Mouse (Mus musculus): ENCODE data around the gene Ttc9c. TPM values are rescaled to one million over a fixed set of nuclear protein-coding genes. Genes with fewer than 3 reads are reported as not detected.

Ttc9c gene
- polyA plus RNA-seq, 1 experiment from 2014 or later = 57.2 TPM

DNA sequence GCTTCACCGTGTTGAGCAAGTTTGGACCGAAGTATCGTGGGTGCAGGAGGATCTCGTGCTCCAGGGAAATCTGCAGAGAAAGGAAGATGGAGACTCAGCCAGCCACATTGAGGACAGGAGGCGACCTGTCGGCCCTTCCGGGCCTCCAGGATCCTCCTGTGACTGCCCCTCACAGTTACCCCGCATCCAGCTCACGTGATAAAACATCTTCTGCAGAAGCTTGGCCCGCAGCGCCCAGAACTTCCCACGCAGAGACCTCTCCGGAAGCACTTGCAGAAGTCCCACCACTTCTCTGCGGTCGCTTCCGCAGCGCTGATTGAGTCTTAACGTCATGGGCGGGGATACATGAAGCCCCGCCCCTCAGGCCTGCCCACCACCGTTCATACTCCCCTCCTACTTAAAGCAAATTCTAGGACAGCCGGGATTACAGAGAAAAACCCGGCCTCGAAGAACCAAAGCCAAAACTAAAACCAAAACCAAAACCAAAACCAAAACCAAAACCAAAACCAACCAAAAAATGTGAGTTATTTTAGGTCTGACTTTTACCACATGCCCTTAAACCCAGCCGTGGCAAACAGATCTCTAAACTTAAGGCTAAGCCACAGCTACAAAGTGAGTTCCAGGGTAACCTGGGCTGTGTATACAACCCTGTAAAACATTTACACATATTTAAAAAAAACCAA lies 20.7 kb downstream of the Ttc9c start, which contains the start of gene Polr2g:
TSS of gene Polr2g (minus strand) at position 314 of the 683 bp plus-strand sequence.
- peak within 1 kb of the TSS; percentile 83 for H3K9ac ChIP-seq
- peak; percentile 73 for ATAC-seq (ENCODE audit: borderline replicate concordance, extremely low read depth, low FRiP score, low TSS enrichment)
- H3K27ac ChIP-seq = peak within 1 kb of the TSS; percentile 69
- H3K27me3 ChIP-seq = no peaks in the 10 kb centered on the region
- no peaks in the 10 kb centered on the region for H3K9me3 ChIP-seq
- WGBS = 1% methylated on average over 25 of the region's 25 CpGs
- peak within 1 kb of the TSS; percentile 80 for H3K4me3 ChIP-seq
- H3K4me2 ChIP-seq = peak within 1 kb of the TSS; percentile 85
- peaks cover 22% of the 10 kb centered on the region for H3K36me3 ChIP-seq
- H3K4me1 ChIP-seq = peaks cover 25% of the 10 kb centered on the region

DNA sequence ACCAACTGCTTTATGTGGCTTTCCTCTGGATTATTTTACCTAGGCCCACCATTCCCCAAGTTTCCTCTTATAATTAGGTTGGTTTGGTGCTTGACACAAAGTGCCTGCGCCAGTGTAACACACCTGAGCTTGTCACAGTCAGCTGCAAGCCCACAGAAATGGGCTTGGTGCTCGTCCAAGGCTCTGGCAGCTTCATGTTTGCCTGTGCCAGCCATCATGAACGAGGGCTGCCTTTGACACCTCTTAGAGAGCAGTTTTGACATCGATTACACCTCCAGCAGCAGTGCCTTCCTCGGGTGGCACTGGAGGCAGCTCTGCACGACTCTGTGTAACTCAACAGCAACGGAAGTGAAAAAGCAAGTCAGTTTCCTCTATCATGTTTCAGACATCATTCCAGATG lies 29.0 kb downstream of the Ttc9c start:
- Histone ChIP-seq H3K9me3 (no peaks in the 10 kb centered on the region), H3K36me3 (peaks cover 28% of the 10 kb centered on the region), H3K4me2 (no peak overlapping the region), H3K4me3 (no peak overlapping the region), H3K27me3 (no peaks in the 10 kb centered on the region), H3K9ac (no peak overlapping the region), H3K4me1 (peaks cover 5% of the 10 kb centered on the region; the same call in 1 of the 2 replicates), H3K27ac (no peak overlapping the region)
- no peak for ATAC-seq (ENCODE audit: borderline replicate concordance, extremely low read depth, low FRiP score, low TSS enrichment)
- 69% methylated on average over 7 of the region's 7 CpGs for WGBS

- Histone ChIP-seq H3K9ac (no peak overlapping the region), H3K4me1 (peaks cover 7% of the 10 kb centered on the region; the same call in 1 of the 2 replicates), H3K4me2 (no peak overlapping the region), H3K9me3 (no peaks in the 10 kb centered on the region), H3K4me3 (no peak overlapping the region), H3K27ac (no peak overlapping the region), H3K36me3 (peaks cover 20% of the 10 kb centered on the region), H3K27me3 (no peaks in the 10 kb centered on the region)
- 48% methylated on average over 1 of the region's 1 CpGs for WGBS
- ATAC-seq (ENCODE audit: borderline replicate concordance, extremely low read depth, low FRiP score, low TSS enrichment) = no peak
These were observed 30.0 kb downstream of the Ttc9c start for GRCm38 (mm10) chr19:8789171-8789570.

- H3K27ac ChIP-seq = no peak overlapping the region
- H3K4me1 ChIP-seq = peaks cover 7% of the 10 kb centered on the region; the same call in 1 of the 2 replicates
- H3K4me2 ChIP-seq = no peak overlapping the region
- no peak overlapping the region for H3K9ac ChIP-seq
- H3K36me3 ChIP-seq = peaks cover 15% of the 10 kb centered on the region
- no peak overlapping the region for H3K4me3 ChIP-seq
- H3K9me3 ChIP-seq = no peaks in the 10 kb centered on the region
- ATAC-seq (ENCODE audit: borderline replicate concordance, extremely low read depth, low FRiP score, low TSS enrichment) = no peak
- WGBS = 21% methylated on average over 3 of the region's 3 CpGs
- H3K27me3 ChIP-seq = no peaks in the 10 kb centered on the region
These were observed 30.6 kb downstream of the Ttc9c start for GRCm38 (mm10) chr19:8788521-8788920.

- H3K4me3 ChIP-seq = peak within 1 kb of the TSS; percentile 73
- WGBS = under 1% methylated on average over 32 of the region's 32 CpGs
These were observed 32.9 kb downstream of the Ttc9c start, which contains the start of gene Taf6l for GRCm38 (mm10) chr19:8786008-8786781. Gene Taf6l (minus strand): TSS chr19:8786417.

DNA sequence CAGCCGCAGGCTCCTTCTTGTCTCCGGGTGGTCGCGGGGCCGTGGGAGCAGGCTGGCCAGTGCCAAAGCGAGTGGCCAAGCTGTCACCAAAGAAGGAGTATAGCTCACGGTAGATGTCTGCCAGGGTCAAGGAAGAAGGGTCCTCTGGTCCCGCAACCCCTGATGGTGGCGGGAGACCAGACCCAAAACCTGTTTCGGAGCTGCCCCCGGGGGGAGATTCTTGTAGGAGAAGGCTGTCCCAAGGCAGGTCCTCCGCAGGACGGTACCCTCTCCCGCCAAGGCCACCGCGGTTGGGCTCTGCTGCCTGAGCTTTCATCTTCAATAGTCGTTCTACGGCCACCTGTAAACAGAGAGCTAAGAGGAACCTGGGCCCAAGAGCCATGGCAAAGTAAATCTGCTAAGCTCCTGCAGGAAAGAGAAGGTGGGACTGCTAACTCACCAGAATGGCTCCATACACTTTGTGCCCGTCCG lies 44.1 kb downstream of the Ttc9c start:
- Histone ChIP-seq H3K27ac (peak overlapping the region; percentile 99), H3K9me3 (no peaks in the 10 kb centered on the region), H3K27me3 (no peaks in the 10 kb centered on the region), H3K4me1 (peaks cover 32% of the 10 kb centered on the region), H3K36me3 (peaks cover 23% of the 10 kb centered on the region), H3K4me2 (peak overlapping the region; percentile 87), H3K4me3 (peak overlapping the region; percentile 67), H3K9ac (peak overlapping the region; percentile 93)
- WGBS = 4% methylated on average over 20 of the region's 20 CpGs
- ATAC-seq (ENCODE audit: borderline replicate concordance, extremely low read depth, low FRiP score, low TSS enrichment) = no peak; the same call in 1 of the 2 replicates

More at GRCm38 (mm10) chr19:8786008-8786781, 32.9 kb downstream of the Ttc9c start, which contains the start of gene Taf6l:
- Histone ChIP-seq H3K4me1 (peaks cover 7% of the 10 kb centered on the region; the same call in 1 of the 2 replicates), H3K36me3 (peaks cover 24% of the 10 kb centered on the region), H3K4me2 (peak within 1 kb of the TSS; percentile 66), H3K27ac (peak within 1 kb of the TSS; percentile 87), H3K9ac (peak within 1 kb of the TSS; percentile 66), H3K27me3 (no peaks in the 10 kb centered on the region), H3K9me3 (no peaks in the 10 kb centered on the region)
- ATAC-seq (ENCODE audit: borderline replicate concordance, extremely low read depth, low FRiP score, low TSS enrichment) = peak; percentile 99

DNA sequence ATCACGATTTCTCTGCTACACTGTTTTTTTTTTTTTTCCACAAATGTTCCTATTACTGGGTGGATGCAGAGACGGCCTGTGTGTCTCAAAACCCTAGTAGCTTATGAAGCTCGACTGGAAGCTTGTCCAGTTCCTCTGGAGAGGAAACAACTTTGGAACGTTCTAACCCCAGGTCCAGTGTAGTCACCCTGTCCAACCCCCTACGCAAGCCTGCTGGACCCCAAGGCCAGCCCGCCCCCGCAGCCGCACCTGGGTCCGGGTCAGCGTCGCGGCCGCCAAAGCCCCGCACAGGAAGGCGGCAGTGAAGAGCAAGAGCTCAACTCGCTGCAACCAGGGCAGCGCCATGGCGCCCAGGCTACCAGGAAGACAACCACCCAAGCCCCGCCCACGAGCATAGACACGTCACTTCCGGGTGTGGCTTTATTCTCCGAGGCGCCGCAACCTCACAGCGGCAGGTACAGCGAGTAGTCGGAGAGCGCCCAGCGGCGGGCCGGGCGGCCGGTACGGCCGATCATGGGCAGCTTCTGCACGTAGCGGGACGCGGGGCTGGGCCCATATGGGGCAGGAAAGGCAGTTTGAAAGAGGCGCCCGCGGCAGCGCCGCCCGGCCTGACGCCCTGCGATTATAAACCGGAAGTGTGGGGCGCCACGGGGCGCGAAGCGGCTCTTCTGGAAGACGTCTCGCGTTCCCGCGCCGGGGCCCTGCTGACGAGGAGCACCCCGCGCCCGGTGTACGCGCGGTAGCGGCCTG lies 44.9 kb downstream of the Ttc9c start, which contains the start of gene Tmem179b:
TSS of gene Tmem179b (minus strand) at position 382 of the 750 bp plus-strand sequence.
- H3K36me3 ChIP-seq = peaks cover 26% of the 10 kb centered on the region
- H3K27me3 ChIP-seq = no peaks in the 10 kb centered on the region
- H3K4me3 ChIP-seq = peak within 1 kb of the TSS; percentile 67
- H3K27ac ChIP-seq = peak within 1 kb of the TSS; percentile 99
- ATAC-seq (ENCODE audit: borderline replicate concordance, extremely low read depth, low FRiP score, low TSS enrichment) = peak; percentile 92
- WGBS = under 1% methylated on average over 63 of the region's 68 CpGs
- peak within 1 kb of the TSS; percentile 93 for H3K9ac ChIP-seq
- H3K9me3 ChIP-seq = no peaks in the 10 kb centered on the region
- peaks cover 32% of the 10 kb centered on the region for H3K4me1 ChIP-seq
- peak within 1 kb of the TSS; percentile 87 for H3K4me2 ChIP-seq

DNA sequence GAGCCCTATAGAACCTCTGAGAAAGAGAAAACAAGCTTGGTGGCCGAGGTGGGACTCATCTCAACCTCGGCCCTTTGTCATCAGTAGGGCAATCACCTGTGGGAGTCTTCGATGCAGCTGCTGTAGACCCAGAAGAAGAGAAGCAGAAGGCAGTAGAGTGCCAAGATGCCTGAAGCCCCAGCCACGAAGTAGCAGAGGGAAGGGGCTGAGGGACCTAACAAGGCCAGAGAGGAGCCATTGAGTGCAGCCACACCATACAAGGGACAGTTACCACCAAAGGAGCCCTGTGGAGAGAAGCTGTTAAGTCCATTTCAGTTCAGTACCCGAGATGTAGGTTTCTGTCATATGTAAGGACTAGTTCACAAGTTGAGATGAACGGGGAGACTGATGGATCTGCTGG lies 45.7 kb downstream of the Ttc9c start:
- 42% methylated on average over 6 of the region's 6 CpGs for WGBS
- peak overlapping the region; percentile 93 for H3K9ac ChIP-seq
- H3K4me1 ChIP-seq = peaks cover 32% of the 10 kb centered on the region
- peak overlapping the region; percentile 99 for H3K27ac ChIP-seq
- peaks cover 30% of the 10 kb centered on the region for H3K36me3 ChIP-seq
- H3K9me3 ChIP-seq = no peaks in the 10 kb centered on the region
- peak overlapping the region; percentile 87 for H3K4me2 ChIP-seq
- no peaks in the 10 kb centered on the region for H3K27me3 ChIP-seq
- peak overlapping the region; percentile 67 for H3K4me3 ChIP-seq
- ATAC-seq (ENCODE audit: borderline replicate concordance, extremely low read depth, low FRiP score, low TSS enrichment) = no peak

GRCm38 (mm10) chr19:8772996-8773395 lies 46.1 kb downstream of the Ttc9c start:
- Histone ChIP-seq H3K4me3 (peak overlapping the region; percentile 67), H3K4me1 (peaks cover 32% of the 10 kb centered on the region), H3K9me3 (no peaks in the 10 kb centered on the region), H3K27ac (peak overlapping the region; percentile 99; the same call in 1 of the 2 replicates), H3K27me3 (no peaks in the 10 kb centered on the region), H3K36me3 (peaks cover 32% of the 10 kb centered on the region), H3K4me2 (peak overlapping the region; percentile 87), H3K9ac (peak overlapping the region; percentile 93)
- WGBS = 65% methylated on average over 5 of the region's 5 CpGs
- no peak for ATAC-seq (ENCODE audit: borderline replicate concordance, extremely low read depth, low FRiP score, low TSS enrichment)

DNA sequence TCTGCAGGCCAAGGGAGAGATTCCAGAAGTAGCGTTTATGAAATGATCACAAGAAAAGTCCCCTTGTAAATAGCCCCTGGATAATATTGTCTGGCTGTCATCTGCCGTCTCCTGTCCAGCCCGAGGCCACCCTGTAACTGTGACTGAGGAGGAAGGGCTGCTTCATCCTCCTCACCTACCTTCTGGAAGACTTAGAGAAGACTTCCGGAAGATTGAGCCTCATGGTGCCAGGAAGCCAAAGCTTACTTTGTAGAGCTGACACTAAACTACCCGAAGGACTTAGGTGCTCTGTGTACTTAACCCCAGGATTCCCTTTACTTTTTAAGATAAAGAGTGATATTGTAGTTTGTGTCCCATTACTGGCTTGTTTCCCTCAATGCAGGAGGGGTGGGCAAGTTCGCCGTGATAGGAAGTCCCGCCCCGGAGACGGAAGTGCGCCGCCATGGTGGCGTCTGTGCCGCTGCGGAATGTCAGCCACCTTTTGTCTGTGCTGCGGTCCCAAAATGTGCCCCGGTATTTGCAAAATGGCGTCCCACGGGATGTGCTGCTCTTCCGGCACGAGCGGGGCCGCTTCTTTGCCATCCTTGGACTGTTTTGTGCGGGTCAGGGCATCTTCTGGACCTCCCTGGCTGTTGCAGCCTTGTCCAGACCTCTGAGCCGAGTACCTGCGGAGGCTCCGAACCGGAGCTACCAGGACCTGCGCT lies 48.4 kb downstream of the Ttc9c start, which contains the start of gene Tmem223:
TSS of gene Tmem223 (plus strand) at position 430 of the 704 bp plus-strand sequence.
- WGBS = 19% methylated on average over 29 of the region's 29 CpGs
- peak within 1 kb of the TSS; percentile 59 for H3K4me2 ChIP-seq
- H3K4me3 ChIP-seq = peak within 1 kb of the TSS; percentile 84
- H3K9me3 ChIP-seq = no peaks in the 10 kb centered on the region
- H3K27ac ChIP-seq = peak within 1 kb of the TSS; percentile 89
- H3K36me3 ChIP-seq = peaks cover 52% of the 10 kb centered on the region
- peak; percentile 44; the same call in 1 of the 2 replicates for ATAC-seq (ENCODE audit: borderline replicate concordance, extremely low read depth, low FRiP score, low TSS enrichment)
- peaks cover 31% of the 10 kb centered on the region for H3K4me1 ChIP-seq
- peak within 1 kb of the TSS; percentile 95 for H3K9ac ChIP-seq
- no peaks in the 10 kb centered on the region for H3K27me3 ChIP-seq

All from lung, embryonic 15.5 days (tissue).